Mouse (Mus musculus): Measurements from ENCODE around the gene Lyl1. TPM values are rescaled to one million over a fixed set of nuclear protein-coding genes. Genes with fewer than 3 reads are reported as not detected.

The Lyl1 gene
- polyA plus RNA-seq, 1 experiment from 2014 or later = 6.3 TPM

- peaks cover 49% of the 10 kb centered on the region for H3K4me1 ChIP-seq (ENCODE audit: control insufficient read depth, insufficient read depth, low read length)
- no peak for ATAC-seq (ENCODE audit: low FRiP score, low TSS enrichment)
Observed at GRCm38 (mm10) chr8:84711312-84711711, 10.1 kb downstream of the Lyl1 start.

GRCm38 (mm10) chr8:84711933-84712758 is 10.9 kb downstream of the Lyl1 start:
- Histone ChIP-seq H3K9ac (ENCODE audit: low read depth, low read length) (peak overlapping the region; percentile 31; the same call in 1 of the 2 replicates), H3K4me2 (replicated peaks; ENCODE audit: low read depth, low read length) (peak overlapping the region; percentile 25; the same call in 1 of the 2 replicates), H3K36me3 (ENCODE audit: control insufficient read depth, insufficient read depth, low read length) (no peaks in the 10 kb centered on the region), H3K27ac (ENCODE audit: low read depth, low read length) (peak overlapping the region; percentile 85; the same call in 1 of the 2 replicates), H3K4me3 (ENCODE audit: low read length) (no peak overlapping the region), H3K4me1 (ENCODE audit: control insufficient read depth, insufficient read depth, low read length) (peaks cover 42% of the 10 kb centered on the region), H3K27me3 (ENCODE audit: control insufficient read depth, insufficient read depth, low read length) (peaks cover 55% of the 10 kb centered on the region), H3K9me3 (ENCODE audit: control insufficient read depth, low read length) (no peaks in the 10 kb centered on the region)
- WGBS = 14% methylated on average over 10 of the region's 11 CpGs
- peak; percentile 65 for ATAC-seq (ENCODE audit: low FRiP score, low TSS enrichment)

More at GRCm38 (mm10) chr8:84711312-84711711, 10.1 kb downstream of the Lyl1 start:
- H3K4me3 ChIP-seq (ENCODE audit: low read length) = no peak overlapping the region
- WGBS = 43% methylated on average over 3 of the region's 3 CpGs
- no peak overlapping the region for H3K4me2 ChIP-seq (replicated peaks; ENCODE audit: low read depth, low read length)
- peaks cover 59% of the 10 kb centered on the region for H3K27me3 ChIP-seq (ENCODE audit: control insufficient read depth, insufficient read depth, low read length)
- H3K36me3 ChIP-seq (ENCODE audit: control insufficient read depth, insufficient read depth, low read length) = no peaks in the 10 kb centered on the region
- peak overlapping the region; percentile 85; the same call in 1 of the 2 replicates for H3K27ac ChIP-seq (ENCODE audit: low read depth, low read length)
- no peak overlapping the region for H3K9ac ChIP-seq (ENCODE audit: low read depth, low read length)
- no peaks in the 10 kb centered on the region for H3K9me3 ChIP-seq (ENCODE audit: control insufficient read depth, low read length)

GRCm38 (mm10) chr8:84712759-84713120 is 11.5 kb downstream of the Lyl1 start:
- Histone ChIP-seq H3K27me3 (ENCODE audit: control insufficient read depth, insufficient read depth, low read length) (peaks cover 55% of the 10 kb centered on the region), H3K4me2 (replicated peaks; ENCODE audit: low read depth, low read length) (no peak overlapping the region), H3K27ac (ENCODE audit: low read depth, low read length) (peak overlapping the region; percentile 85), H3K9me3 (ENCODE audit: control insufficient read depth, low read length) (no peaks in the 10 kb centered on the region), H3K9ac (ENCODE audit: low read depth, low read length) (peak overlapping the region; percentile 5; the same call in 1 of the 2 replicates), H3K4me1 (ENCODE audit: control insufficient read depth, insufficient read depth, low read length) (peaks cover 37% of the 10 kb centered on the region), H3K4me3 (ENCODE audit: low read length) (no peak overlapping the region), H3K36me3 (ENCODE audit: control insufficient read depth, insufficient read depth, low read length) (no peaks in the 10 kb centered on the region)
- no peak for ATAC-seq (ENCODE audit: low FRiP score, low TSS enrichment)
- WGBS = 24% methylated on average over 3 of the region's 3 CpGs

GRCm38 (mm10) chr8:84713381-84713780 is 12.1 kb downstream of the Lyl1 start:
- peak overlapping the region; percentile 5; the same call in 1 of the 2 replicates for H3K9ac ChIP-seq (ENCODE audit: low read depth, low read length)
- no peaks in the 10 kb centered on the region for H3K36me3 ChIP-seq (ENCODE audit: control insufficient read depth, insufficient read depth, low read length)
- ATAC-seq (ENCODE audit: low FRiP score, low TSS enrichment) = no peak
- WGBS = 35% methylated on average over 4 of the region's 4 CpGs
- H3K4me2 ChIP-seq (replicated peaks; ENCODE audit: low read depth, low read length) = no peak overlapping the region
- H3K27ac ChIP-seq (ENCODE audit: low read depth, low read length) = peak overlapping the region; percentile 85
- no peaks in the 10 kb centered on the region for H3K9me3 ChIP-seq (ENCODE audit: control insufficient read depth, low read length)
- H3K4me3 ChIP-seq (ENCODE audit: low read length) = no peak overlapping the region
- H3K4me1 ChIP-seq (ENCODE audit: control insufficient read depth, insufficient read depth, low read length) = peaks cover 31% of the 10 kb centered on the region
- peaks cover 49% of the 10 kb centered on the region for H3K27me3 ChIP-seq (ENCODE audit: control insufficient read depth, insufficient read depth, low read length)

- no peaks in the 10 kb centered on the region for H3K36me3 ChIP-seq (ENCODE audit: control insufficient read depth, insufficient read depth, low read length)
- H3K9me3 ChIP-seq (ENCODE audit: control insufficient read depth, low read length) = no peaks in the 10 kb centered on the region
- peaks cover 47% of the 10 kb centered on the region for H3K27me3 ChIP-seq (ENCODE audit: control insufficient read depth, insufficient read depth, low read length)
- WGBS = 55% methylated on average over 4 of the region's 4 CpGs
- no peak for ATAC-seq (ENCODE audit: low FRiP score, low TSS enrichment)
- H3K9ac ChIP-seq (ENCODE audit: low read depth, low read length) = no peak overlapping the region
- H3K27ac ChIP-seq (ENCODE audit: low read depth, low read length) = peak overlapping the region; percentile 85; the same call in 1 of the 2 replicates
- H3K4me1 ChIP-seq (ENCODE audit: control insufficient read depth, insufficient read depth, low read length) = peaks cover 31% of the 10 kb centered on the region
- H3K4me2 ChIP-seq (replicated peaks; ENCODE audit: low read depth, low read length) = no peak overlapping the region
- H3K4me3 ChIP-seq (ENCODE audit: low read length) = no peak overlapping the region
Observed at GRCm38 (mm10) chr8:84714161-84714560, 12.9 kb downstream of the Lyl1 start.

GRCm38 (mm10) chr8:84715893-84716468 is 14.7 kb downstream of the Lyl1 start:
- Histone ChIP-seq H3K4me3 (ENCODE audit: low read length) (no peak overlapping the region), H3K4me1 (ENCODE audit: control insufficient read depth, insufficient read depth, low read length) (peaks cover 31% of the 10 kb centered on the region), H3K27me3 (ENCODE audit: control insufficient read depth, insufficient read depth, low read length) (peaks cover 51% of the 10 kb centered on the region), H3K4me2 (replicated peaks; ENCODE audit: low read depth, low read length) (peak overlapping the region; percentile 21; the same call in 1 of the 2 replicates), H3K9me3 (ENCODE audit: control insufficient read depth, low read length) (no peaks in the 10 kb centered on the region), H3K9ac (ENCODE audit: low read depth, low read length) (no peak overlapping the region), H3K27ac (ENCODE audit: low read depth, low read length) (no peak overlapping the region), H3K36me3 (ENCODE audit: control insufficient read depth, insufficient read depth, low read length) (no peaks in the 10 kb centered on the region)
- ATAC-seq (ENCODE audit: low FRiP score, low TSS enrichment) = no peak
- 9% methylated on average over 26 of the region's 27 CpGs for WGBS

GRCm38 (mm10) chr8:84716790-84717189 is 15.5 kb downstream of the Lyl1 start:
- H3K4me1 ChIP-seq (ENCODE audit: control insufficient read depth, insufficient read depth, low read length) = peaks cover 25% of the 10 kb centered on the region
- no peak overlapping the region for H3K27ac ChIP-seq (ENCODE audit: low read depth, low read length)
- peaks cover 45% of the 10 kb centered on the region for H3K27me3 ChIP-seq (ENCODE audit: control insufficient read depth, insufficient read depth, low read length)
- peaks cover 6% of the 10 kb centered on the region; the same call in 1 of the 2 replicates for H3K36me3 ChIP-seq (ENCODE audit: control insufficient read depth, insufficient read depth, low read length)
- no peaks in the 10 kb centered on the region for H3K9me3 ChIP-seq (ENCODE audit: control insufficient read depth, low read length)
- no peak for ATAC-seq (ENCODE audit: low FRiP score, low TSS enrichment)
- no peak overlapping the region for H3K4me2 ChIP-seq (replicated peaks; ENCODE audit: low read depth, low read length)
- 87% methylated on average over 11 of the region's 11 CpGs for WGBS
- no peak overlapping the region for H3K4me3 ChIP-seq (ENCODE audit: low read length)
- H3K9ac ChIP-seq (ENCODE audit: low read depth, low read length) = no peak overlapping the region

GRCm38 (mm10) chr8:84718476-84718875 is 17.2 kb downstream of the Lyl1 start:
- Histone ChIP-seq H3K4me3 (ENCODE audit: low read length) (no peak overlapping the region), H3K4me1 (ENCODE audit: control insufficient read depth, insufficient read depth, low read length) (peaks cover 22% of the 10 kb centered on the region), H3K9me3 (ENCODE audit: control insufficient read depth, low read length) (no peaks in the 10 kb centered on the region), H3K27ac (ENCODE audit: low read depth, low read length) (no peak overlapping the region), H3K27me3 (ENCODE audit: control insufficient read depth, insufficient read depth, low read length) (peaks cover 41% of the 10 kb centered on the region), H3K4me2 (replicated peaks; ENCODE audit: low read depth, low read length) (no peak overlapping the region), H3K36me3 (ENCODE audit: control insufficient read depth, insufficient read depth, low read length) (peaks cover 7% of the 10 kb centered on the region; the same call in 1 of the 2 replicates), H3K9ac (ENCODE audit: low read depth, low read length) (no peak overlapping the region)
- ATAC-seq (ENCODE audit: low FRiP score, low TSS enrichment) = no peak
- 84% methylated on average over 5 of the region's 5 CpGs for WGBS
